Mouse (Mus musculus) inflammation-experienced regulatory T-cells, adult 6 months (primary cell): ENCODE measurements around the gene Gbgt1. TPM values are rescaled to one million over a fixed set of nuclear protein-coding genes. Genes with fewer than 3 reads are reported as not detected.

Experiments used
- polyA plus RNA-seq, 3 experiments: library from polyadenylated mRNA; unstranded; fragments of 100-300 nt; shearing (Covaris generic); gene quantifications; one replicate each; pipeline ENCODE4 v1.2.1; 2017

The Gbgt1 gene
- polyA plus RNA-seq, 3 experiments from 2014 or later: not detected

Other genes starting within 250 kb of the Gbgt1 start
- gene Ppp1r26, start 50.1 kb upstream of the Gbgt1 start, polyA plus RNA-seq: not detected
- gene 1700007K13Rik, start 30.6 kb upstream of the Gbgt1 start, polyA plus RNA-seq: under 1 TPM in 1 of 3 experiments, not detected in 2; 0.52 TPM
- gene Mrps2, start 28.8 kb upstream of the Gbgt1 start, polyA plus RNA-seq: 10 to 100 TPM; 17.7 to 22.1 (median 19.3) TPM
- gene Gm10134, start 9.2 kb downstream of the Gbgt1 start, polyA plus RNA-seq: not detected
- 1 to 10 TPM; 5.7 to 7.5 (median 5.9) TPM for gene Ralgds, start 16.2 kb downstream of the Gbgt1 start, polyA plus RNA-seq
- not detected for gene Cel, start 66.5 kb downstream of the Gbgt1 start, polyA plus RNA-seq
- gene Gtf3c5, start 86.9 kb downstream of the Gbgt1 start, polyA plus RNA-seq: 10 to 100 TPM; 11.3 to 17.4 (median 16.2) TPM
- not detected for gene Gfi1b, start 125.1 kb downstream of the Gbgt1 start, polyA plus RNA-seq
- 10 to 100 TPM; 11.8 to 24.1 (median 20.5) TPM for gene Tsc1, start 144.3 kb downstream of the Gbgt1 start, polyA plus RNA-seq
- gene Spaca9, start 202.8 kb downstream of the Gbgt1 start, polyA plus RNA-seq: 1 to 10 TPM in 1 of 3 experiments, not detected in 2; 1.1 TPM
- not detected for gene Ak8, start 203.3 kb downstream of the Gbgt1 start, polyA plus RNA-seq